Mouse (Mus musculus) MN1 (cell line): ENCODE measurements around the gene Rwdd3.

Experiments used
- DNase-seq: peaks from one replicate; pipeline ENCODE4 v3.0.0-alpha.2; 2016; ENCODE audit warnings: low spot score

Rwdd3 gene

DNA sequence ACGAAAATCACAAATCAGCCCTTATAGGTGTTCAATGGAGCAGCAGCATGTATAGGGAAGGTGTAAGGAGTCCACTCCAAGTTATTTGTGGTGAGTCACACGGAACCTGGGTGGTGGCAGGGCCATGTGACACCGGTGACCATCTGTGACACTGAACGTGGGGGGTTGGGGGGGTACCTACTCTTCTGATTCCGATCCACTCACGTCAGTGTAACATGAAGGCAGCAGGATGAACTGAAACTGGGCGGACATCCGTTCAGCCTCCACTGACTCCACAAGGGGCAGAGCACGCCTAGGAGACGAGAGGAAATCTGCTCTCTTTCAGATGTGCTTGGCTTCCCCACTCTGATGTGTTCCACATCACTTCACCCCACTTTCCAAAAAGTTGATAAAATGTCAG is 11.9 kb downstream of the Rwdd3 start:
- DNase-seq = no peak

DNA sequence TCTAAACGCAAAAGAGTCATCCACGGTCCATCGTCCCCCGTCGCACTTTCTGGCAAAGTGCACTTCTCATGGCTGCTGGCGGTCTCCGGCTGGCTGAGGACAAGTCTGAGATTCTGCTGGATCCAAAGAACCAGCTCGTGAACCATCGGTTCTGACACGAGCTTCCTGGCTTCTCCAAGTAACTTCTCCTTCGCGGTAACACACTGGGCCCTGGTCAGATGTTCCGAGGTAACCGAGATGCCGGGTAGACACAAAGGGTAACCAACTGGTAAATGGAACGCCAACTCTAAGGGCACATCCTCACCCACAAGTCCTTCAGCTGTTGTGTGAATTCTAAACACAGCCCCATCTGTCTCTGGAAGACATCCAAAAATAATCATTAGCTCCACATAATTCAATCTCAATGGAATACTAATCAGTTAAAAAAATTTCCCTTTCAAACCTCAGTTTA is 12.6 kb downstream of the Rwdd3 start:
- no peak for DNase-seq

DNA sequence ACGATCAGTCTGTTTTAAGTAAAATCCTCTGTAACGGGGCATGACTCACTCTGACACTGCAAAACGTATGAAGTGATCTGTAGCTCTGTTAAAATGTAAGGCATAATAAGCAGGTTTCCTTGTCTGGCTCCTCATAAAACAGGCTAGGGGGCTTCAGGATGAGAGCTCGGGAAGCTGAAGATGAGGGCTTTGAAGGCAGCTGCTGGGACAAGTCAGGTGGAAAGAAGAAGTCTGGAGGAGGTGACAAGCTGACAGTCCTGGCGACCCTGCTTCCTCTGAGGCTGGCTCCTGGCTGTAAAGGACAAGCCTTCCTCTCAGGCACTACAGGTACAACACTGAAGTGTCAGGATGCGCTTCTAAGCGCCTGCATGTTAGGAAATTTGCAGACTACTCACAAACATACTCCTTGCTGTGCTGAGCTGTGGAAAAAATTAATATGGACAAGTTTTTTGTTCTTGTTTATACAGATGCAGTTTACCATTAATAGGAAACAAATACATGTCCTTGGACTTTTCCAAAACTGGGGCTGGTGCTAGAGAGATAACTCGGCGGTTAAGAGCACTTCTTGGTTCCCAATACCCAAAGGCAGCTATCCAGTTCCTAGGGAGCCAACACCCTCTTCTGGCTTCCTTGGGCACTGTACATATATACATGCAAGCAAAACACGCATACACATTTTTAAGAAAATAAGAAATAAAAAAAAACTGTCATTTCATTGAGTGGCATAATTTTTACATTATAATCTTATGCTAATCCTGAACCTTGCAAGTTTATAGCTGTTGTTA is 13.8 kb downstream of the Rwdd3 start:
- DNase-seq = no peak

DNA sequence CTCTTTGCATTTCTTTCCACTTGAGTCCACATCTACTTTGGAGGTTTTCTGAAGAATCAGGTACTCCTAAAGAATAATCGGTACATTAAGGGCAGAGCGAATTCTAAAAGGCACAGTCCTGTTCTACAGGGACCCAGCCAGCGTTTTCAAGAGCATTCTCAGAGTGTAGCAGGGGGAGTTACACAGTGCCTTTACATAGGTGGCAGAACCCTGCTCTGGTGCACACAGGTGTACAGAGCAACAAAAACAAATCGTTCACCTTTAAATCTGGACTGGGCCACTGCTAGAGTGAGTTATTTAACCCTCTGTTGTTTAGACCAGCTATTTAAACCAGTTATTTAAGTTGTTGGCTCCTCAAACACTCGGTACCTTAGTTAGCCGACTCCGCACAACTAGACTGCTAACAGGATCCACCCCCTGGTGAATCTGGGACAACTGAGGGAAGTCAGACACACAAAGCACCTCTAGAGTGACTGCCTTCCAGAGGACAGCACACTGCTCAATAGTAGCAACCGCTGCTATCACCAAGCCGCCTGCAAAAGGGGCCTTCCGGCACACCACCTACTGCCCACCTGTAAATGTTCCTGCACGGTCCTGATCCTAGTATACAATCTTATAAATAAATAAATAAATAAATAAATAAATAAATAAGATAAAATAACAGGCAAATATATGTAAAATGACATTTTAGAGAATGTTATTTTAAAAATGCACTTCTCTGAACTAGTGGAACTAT is 14.9 kb downstream of the Rwdd3 start:
- DNase-seq = no peak

DNA sequence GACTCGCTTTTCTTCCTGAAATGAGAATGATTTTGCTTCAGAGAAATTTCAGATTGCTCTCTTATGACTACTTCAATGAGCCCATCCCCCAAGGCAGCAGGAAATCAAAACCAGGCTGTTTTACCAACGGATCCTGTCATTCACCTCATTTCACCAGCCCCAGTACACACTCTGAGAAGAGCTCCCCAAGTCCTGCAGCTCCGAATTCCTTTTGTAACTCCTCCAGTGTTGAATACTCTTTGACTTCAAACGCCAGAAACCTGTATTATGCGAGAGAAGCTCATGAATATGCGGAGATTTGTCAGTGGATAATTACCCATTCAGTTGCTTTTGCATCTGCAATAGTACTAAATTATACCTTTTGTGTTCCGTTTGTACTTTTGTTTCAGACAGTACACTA is 15.5 kb downstream of the Rwdd3 start:
- DNase-seq = no peak

DNA sequence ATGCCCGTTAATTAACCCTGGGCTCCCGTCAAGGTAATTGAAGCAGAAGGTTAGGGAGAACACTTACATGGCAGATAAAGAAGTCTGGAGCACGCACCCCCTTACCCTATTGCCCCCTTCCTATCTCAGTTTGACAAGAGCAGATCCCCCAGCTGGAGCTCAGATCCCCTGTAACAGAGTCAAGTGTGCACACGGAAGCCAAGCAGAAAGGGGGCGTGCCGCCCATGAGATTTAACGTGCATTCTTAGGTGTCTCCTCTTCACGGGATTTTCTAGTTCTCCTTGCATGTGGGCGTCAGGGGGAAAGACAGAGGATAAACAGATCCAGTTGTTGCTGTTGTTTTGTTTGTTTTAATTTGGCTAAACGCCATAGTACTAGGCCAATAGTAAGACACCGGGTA is 37.6 kb downstream of the Rwdd3 start:
- no peak for DNase-seq

DNA sequence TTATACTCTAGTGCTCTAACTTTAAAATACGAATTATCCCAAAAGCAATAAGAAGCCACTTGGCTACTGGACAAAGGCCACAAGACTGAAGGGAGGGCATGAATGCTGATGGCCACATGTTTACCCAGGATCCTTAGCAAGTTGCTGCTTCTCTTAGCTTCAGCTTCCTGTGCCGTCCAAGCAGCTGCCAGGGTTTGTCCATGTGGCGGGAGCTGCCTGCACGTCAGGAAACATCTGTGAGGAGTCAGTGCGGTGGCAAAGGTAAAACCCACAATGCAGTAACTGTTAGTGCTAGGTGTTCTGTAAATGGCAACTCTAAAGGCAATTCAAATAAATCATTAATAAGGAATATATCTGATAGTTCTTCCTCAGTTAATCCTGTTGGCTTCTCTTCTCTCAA is 38.5 kb downstream of the Rwdd3 start:
- no peak for DNase-seq

DNA sequence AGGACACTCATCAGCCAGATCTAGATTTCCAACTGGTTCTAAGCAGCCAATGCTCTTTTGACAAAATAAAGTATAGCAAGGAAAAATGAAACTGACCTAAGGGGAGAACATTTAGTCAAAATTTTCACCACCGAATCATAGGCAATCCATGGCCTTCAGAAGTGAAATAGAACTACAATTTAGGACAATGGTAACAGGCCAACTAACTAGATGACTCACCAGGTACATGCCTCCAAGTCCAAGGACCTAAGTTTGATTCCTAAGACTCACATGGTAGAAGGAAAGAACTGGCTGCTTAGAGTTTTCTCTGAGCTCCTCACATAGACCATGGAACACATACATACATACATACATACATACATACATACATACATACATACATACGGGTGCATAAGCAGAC is 44.3 kb downstream of the Rwdd3 start:
- no peak for DNase-seq

DNA sequence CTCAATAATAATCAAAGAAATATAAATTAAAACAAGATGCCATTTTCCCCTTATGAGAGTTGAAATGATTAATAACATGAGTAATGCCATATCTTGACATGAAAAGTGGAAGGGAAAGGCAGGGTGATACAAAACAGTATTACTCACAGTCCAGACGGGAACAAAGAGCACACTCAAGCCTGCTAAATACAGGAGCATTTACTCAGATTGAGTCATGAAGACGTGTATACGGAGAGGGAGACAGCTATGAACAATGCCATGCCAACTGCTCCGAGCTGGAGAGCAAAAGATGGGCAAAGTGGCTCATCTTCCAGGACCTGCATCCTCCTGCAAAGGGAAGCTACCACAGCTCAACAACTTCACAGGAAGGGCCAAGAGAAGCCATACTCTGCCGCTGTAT is 45.0 kb downstream of the Rwdd3 start:
- DNase-seq = no peak

DNA sequence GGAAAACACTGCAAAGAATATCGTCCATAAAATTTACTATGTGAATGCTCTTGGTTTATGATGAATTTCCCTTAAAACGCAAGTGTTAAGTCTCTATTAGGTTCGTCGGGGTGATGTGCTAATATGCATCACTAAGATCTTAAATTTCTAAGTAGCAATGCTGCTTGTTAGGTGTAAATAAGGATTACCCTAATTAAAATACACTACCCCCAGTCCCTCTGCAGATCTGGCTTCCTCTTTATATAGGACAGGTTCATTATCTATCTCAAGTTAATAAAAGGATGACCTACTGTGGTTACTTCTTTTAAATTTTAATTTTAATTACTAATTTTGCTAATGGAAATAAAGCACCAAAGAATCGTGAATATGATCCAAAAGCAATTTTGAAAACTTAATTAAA is 50.4 kb downstream of the Rwdd3 start:
- no peak for DNase-seq

DNA sequence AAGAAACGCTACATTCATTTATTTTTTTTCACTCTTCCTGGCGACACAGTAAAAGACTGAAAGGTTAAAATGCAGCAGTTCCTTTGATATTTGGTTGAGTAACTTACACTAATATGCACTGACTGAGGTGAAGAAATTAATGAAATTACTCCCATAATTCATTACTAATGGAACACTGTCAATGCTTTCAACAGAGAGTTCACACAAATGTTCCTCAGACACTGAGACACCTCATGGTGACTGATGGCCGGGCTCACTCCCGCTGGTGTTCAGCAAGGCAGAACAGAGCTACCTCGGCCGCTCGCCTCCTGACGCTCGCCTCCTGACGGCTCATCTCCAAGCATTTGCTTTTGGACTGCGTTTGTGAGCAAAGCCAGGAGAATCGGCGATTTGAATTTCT is 54.9 kb downstream of the Rwdd3 start:
- DNase-seq = no peak

DNA sequence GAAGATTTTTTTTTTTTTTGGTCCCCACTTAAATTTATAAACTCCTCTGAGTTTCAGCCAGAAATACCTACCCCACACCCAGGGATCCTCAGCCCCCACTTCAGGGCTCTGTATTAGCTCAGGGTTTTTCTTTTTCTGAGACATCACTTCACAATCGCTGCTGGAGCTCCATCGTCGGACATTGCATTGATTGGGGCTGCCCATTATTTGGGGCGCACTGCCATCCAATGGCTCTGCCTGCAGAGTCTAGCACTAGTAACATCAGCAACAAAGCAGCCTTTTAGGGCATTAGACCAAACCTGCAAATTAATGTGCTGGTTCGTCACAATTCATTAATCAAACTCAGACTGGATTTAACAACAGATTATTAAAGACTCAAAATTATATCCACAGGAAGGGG is 55.4 kb downstream of the Rwdd3 start:
- DNase-seq = no peak

DNA sequence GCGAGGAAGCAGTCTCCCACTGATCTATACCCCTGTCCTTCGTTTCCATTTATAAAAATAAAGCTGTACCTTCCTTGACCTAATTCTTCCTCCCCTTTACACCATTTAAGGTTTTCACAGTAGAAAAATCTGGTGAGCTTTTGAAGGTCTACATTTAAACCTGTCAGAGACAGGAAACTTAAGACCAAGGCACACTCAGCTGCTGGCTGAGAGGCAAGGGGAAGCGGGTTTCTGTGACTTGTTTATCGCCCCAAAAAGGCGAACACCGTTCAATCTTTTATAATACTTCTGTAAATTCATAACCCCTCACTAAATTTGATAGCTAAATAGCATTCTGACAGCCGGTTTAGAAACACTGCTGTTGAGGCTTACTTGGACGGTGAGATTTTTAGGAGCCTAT is 60.4 kb downstream of the Rwdd3 start:
- no peak for DNase-seq

DNA sequence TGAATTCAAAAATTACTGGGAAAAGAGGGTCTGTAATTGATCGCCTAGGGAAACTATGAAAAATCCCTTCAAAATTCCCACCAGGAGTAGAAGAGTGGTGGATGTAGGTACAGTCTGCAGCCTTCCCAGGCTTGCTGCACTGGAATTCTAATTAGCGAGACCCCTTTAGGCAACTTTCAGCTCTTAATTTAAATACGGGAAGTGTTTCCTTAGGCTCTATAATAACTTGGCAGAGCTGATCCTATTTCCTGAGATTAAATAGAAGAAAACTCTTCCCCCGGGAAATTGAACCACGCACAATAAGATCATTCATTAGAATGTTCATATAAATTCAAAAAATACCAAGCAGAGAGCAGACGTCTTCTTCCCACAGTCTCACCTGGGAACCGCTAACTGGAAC is 61.1 kb downstream of the Rwdd3 start:
- DNase-seq = no peak

DNA sequence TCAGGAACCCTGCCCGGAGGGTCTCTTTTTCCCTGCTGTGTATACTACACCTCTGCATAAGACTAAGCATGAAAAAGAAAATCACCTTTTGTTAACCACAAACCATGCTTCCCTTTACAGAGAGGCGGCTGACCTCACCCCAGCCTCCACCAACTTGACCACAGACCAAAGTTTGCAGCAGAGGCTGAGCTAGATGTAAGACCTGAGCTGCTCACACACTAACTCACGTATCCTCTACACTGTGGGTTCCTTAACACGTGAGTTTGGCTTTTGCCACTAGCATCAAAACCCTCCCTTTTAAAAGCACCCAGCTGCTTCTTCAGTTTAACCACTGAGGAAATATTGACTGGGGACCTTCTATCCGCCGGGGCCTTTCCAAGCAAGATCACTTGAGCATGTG is 64.0 kb downstream of the Rwdd3 start:
- DNase-seq = no peak

DNA sequence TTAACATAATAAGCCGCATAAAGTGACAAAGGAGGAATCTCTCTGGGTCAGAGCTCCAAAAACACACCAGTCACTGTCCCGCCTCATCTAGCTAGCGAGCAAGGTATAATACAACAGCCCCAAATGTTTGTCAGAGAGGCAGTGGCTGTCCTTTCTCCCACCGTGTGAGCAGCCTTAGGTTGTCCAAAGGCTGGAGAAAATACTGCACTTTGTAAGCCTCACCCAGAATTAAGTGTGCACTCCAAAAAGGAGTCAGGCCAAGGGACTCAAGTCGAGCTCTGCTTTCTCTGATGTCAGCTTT is 66.1 kb downstream of the Rwdd3 start:
- DNase-seq = no peak
